Mouse (Mus musculus): ENCODE measurements at regions not wholly inside any gene's neighbourhood (a gene's known extent, or its start where the extent isn't known, plus 50 kb on each side); places are given as distances from the start of the nearest gene placed in this dataset.

GRCm38 (mm10) chr11:109088488-109089252, 55.5 kb downstream of the E030025P04Rik start:
- Histone ChIP-seq H3K36me3 (no peaks in the 10 kb centered on the region), H3K27ac (replicated peaks) (no peak overlapping the region), H3K27me3 (ENCODE audit: low read depth, poor library complexity, severe bottlenecking) (peaks cover 8% of the 10 kb centered on the region; the same call in 1 of the 2 replicates), H3K4me3 (no peak overlapping the region), H3K9me3 (replicated peaks) (no peaks in the 10 kb centered on the region), H3K4me1 (peaks cover 25% of the 10 kb centered on the region)
- WGBS: 91% methylated on average over 11 of the region's 11 CpGs
- DNase-seq (ENCODE audit: low spot score): no peak

GRCm38 (mm10) chr11:109081957-109082356, 62.2 kb downstream of the E030025P04Rik start:
- Histone ChIP-seq H3K27me3 (ENCODE audit: low read depth, poor library complexity, severe bottlenecking) (no peaks in the 10 kb centered on the region), H3K9me3 (replicated peaks) (no peaks in the 10 kb centered on the region), H3K4me3 (no peak overlapping the region), H3K27ac (replicated peaks) (no peak overlapping the region), H3K4me1 (peaks cover 6% of the 10 kb centered on the region; the same call in 1 of the 2 replicates), H3K36me3 (no peaks in the 10 kb centered on the region)
- no peak for DNase-seq (ENCODE audit: low spot score)
- 91% methylated on average over 4 of the region's 4 CpGs for WGBS

GRCm38 (mm10) chr11:109081454-109081853, 62.7 kb downstream of the E030025P04Rik start:
- no peaks in the 10 kb centered on the region for H3K27me3 ChIP-seq (ENCODE audit: low read depth, poor library complexity, severe bottlenecking)
- no peak for DNase-seq (ENCODE audit: low spot score)
- H3K9me3 ChIP-seq (replicated peaks): no peaks in the 10 kb centered on the region
- no peak overlapping the region for H3K4me3 ChIP-seq
- no peak overlapping the region for H3K27ac ChIP-seq (replicated peaks)
- peaks cover under 1% of the 10 kb centered on the region; the same call in 1 of the 2 replicates for H3K4me1 ChIP-seq
- 89% methylated on average over 10 of the region's 10 CpGs for WGBS
- no peaks in the 10 kb centered on the region for H3K36me3 ChIP-seq

GRCm38 (mm10) chr11:109080847-109081415, 63.2 kb downstream of the E030025P04Rik start:
- Histone ChIP-seq H3K36me3 (no peaks in the 10 kb centered on the region), H3K9me3 (replicated peaks) (no peaks in the 10 kb centered on the region), H3K27me3 (ENCODE audit: low read depth, poor library complexity, severe bottlenecking) (no peaks in the 10 kb centered on the region), H3K27ac (replicated peaks) (no peak overlapping the region), H3K4me3 (no peak overlapping the region), H3K4me1 (no peaks in the 10 kb centered on the region)
- no peak for DNase-seq (ENCODE audit: low spot score)
- 86% methylated on average over 9 of the region's 9 CpGs for WGBS

GRCm38 (mm10) chr11:109079466-109079865, 64.7 kb downstream of the E030025P04Rik start:
- no peaks in the 10 kb centered on the region for H3K27me3 ChIP-seq (ENCODE audit: low read depth, poor library complexity, severe bottlenecking)
- 87% methylated on average over 4 of the region's 4 CpGs for WGBS
- H3K4me3 ChIP-seq: no peak overlapping the region
- no peaks in the 10 kb centered on the region for H3K9me3 ChIP-seq (replicated peaks)
- no peaks in the 10 kb centered on the region for H3K36me3 ChIP-seq
- no peak for DNase-seq (ENCODE audit: low spot score)
- no peak overlapping the region for H3K27ac ChIP-seq (replicated peaks)
- H3K4me1 ChIP-seq: no peaks in the 10 kb centered on the region

GRCm38 (mm10) chr11:109076587-109077417, 67.4 kb downstream of the E030025P04Rik start:
- WGBS: 82% methylated on average over 19 of the region's 19 CpGs
- peaks cover 6% of the 10 kb centered on the region for H3K4me1 ChIP-seq
- H3K27me3 ChIP-seq (ENCODE audit: low read depth, poor library complexity, severe bottlenecking): no peaks in the 10 kb centered on the region
- no peak for DNase-seq (ENCODE audit: low spot score)
- H3K27ac ChIP-seq (replicated peaks): no peak overlapping the region
- H3K9me3 ChIP-seq (replicated peaks): no peaks in the 10 kb centered on the region
- no peaks in the 10 kb centered on the region for H3K36me3 ChIP-seq
- H3K4me3 ChIP-seq: no peak overlapping the region

- Histone ChIP-seq H3K4me1 (peaks cover 47% of the 10 kb centered on the region), H3K27me3 (ENCODE audit: low read depth, poor library complexity, severe bottlenecking) (no peaks in the 10 kb centered on the region), H3K27ac (replicated peaks) (peak overlapping the region; percentile 69), H3K4me3 (no peak overlapping the region), H3K9me3 (replicated peaks) (no peaks in the 10 kb centered on the region), H3K36me3 (no peaks in the 10 kb centered on the region)
- WGBS: 68% methylated on average over 2 of the region's 2 CpGs
- no peak for DNase-seq (ENCODE audit: low spot score)
Observed at GRCm38 (mm10) chr11:109071340-109071739, 72.8 kb downstream of the E030025P04Rik start.

- peak overlapping the region; percentile 69; the same call in 1 of the 2 replicates for H3K27ac ChIP-seq (replicated peaks)
- H3K4me1 ChIP-seq: peaks cover 47% of the 10 kb centered on the region
- H3K9me3 ChIP-seq (replicated peaks): no peaks in the 10 kb centered on the region
- H3K27me3 ChIP-seq (ENCODE audit: low read depth, poor library complexity, severe bottlenecking): no peaks in the 10 kb centered on the region
- H3K36me3 ChIP-seq: no peaks in the 10 kb centered on the region
- WGBS: 65% methylated on average over 9 of the region's 9 CpGs
- DNase-seq (ENCODE audit: low spot score): no peak
- H3K4me3 ChIP-seq: no peak overlapping the region
Observed at GRCm38 (mm10) chr11:109070412-109070811, 73.8 kb downstream of the E030025P04Rik start.

- H3K27me3 ChIP-seq (ENCODE audit: low read depth, poor library complexity, severe bottlenecking): no peaks in the 10 kb centered on the region
- no peak for DNase-seq (ENCODE audit: low spot score)
- peak overlapping the region; percentile 86 for H3K27ac ChIP-seq (replicated peaks)
- peaks cover 47% of the 10 kb centered on the region for H3K4me1 ChIP-seq
- WGBS: 63% methylated on average over 6 of the region's 6 CpGs
- H3K36me3 ChIP-seq: no peaks in the 10 kb centered on the region
- H3K9me3 ChIP-seq (replicated peaks): no peaks in the 10 kb centered on the region
- peak overlapping the region; percentile 29 for H3K4me3 ChIP-seq
Observed at GRCm38 (mm10) chr11:109069326-109069709, 74.9 kb downstream of the E030025P04Rik start.

GRCm38 (mm10) chr11:109068371-109069325, 75.5 kb downstream of the E030025P04Rik start:
- DNase-seq (ENCODE audit: low spot score): peak; percentile 59
- peak overlapping the region; percentile 86 for H3K27ac ChIP-seq (replicated peaks)
- WGBS: 43% methylated on average over 22 of the region's 22 CpGs
- H3K4me1 ChIP-seq: peaks cover 47% of the 10 kb centered on the region
- no peaks in the 10 kb centered on the region for H3K27me3 ChIP-seq (ENCODE audit: low read depth, poor library complexity, severe bottlenecking)
- H3K36me3 ChIP-seq: no peaks in the 10 kb centered on the region
- H3K4me3 ChIP-seq: peak overlapping the region; percentile 29
- no peaks in the 10 kb centered on the region for H3K9me3 ChIP-seq (replicated peaks)

- Histone ChIP-seq H3K36me3 (no peaks in the 10 kb centered on the region), H3K9me3 (replicated peaks) (no peaks in the 10 kb centered on the region), H3K27me3 (ENCODE audit: low read depth, poor library complexity, severe bottlenecking) (no peaks in the 10 kb centered on the region), H3K4me3 (no peak overlapping the region), H3K27ac (replicated peaks) (peak overlapping the region; percentile 86; the same call in 1 of the 2 replicates), H3K4me1 (peaks cover 47% of the 10 kb centered on the region)
- 84% methylated on average over 7 of the region's 7 CpGs for WGBS
- no peak for DNase-seq (ENCODE audit: low spot score)
Observed at GRCm38 (mm10) chr11:109067733-109068132, 76.4 kb downstream of the E030025P04Rik start.

- Histone ChIP-seq H3K9me3 (replicated peaks) (peaks cover 4% of the 10 kb centered on the region; the same call in 1 of the 2 replicates), H3K27ac (replicated peaks) (no peak overlapping the region), H3K27me3 (ENCODE audit: low read depth, poor library complexity, severe bottlenecking) (no peaks in the 10 kb centered on the region), H3K4me1 (no peaks in the 10 kb centered on the region), H3K4me3 (no peak overlapping the region), H3K36me3 (no peaks in the 10 kb centered on the region)
- no peak for DNase-seq (ENCODE audit: low spot score)
- 74% methylated on average over 4 of the region's 4 CpGs for WGBS
Observed at GRCm38 (mm10) chr11:109061971-109062370, 82.2 kb downstream of the E030025P04Rik start.
